Mouse (Mus musculus) forebrain, embryonic 11.5 days (tissue): Measurements from ENCODE around the gene Slc26a3. TPM values are rescaled to one million over a fixed set of nuclear protein-coding genes. Genes with fewer than 3 reads are reported as not detected.
A peak's percentile ranks its signal among the peaks of the same experiment; 100 is the strongest.

Experiments used
- ATAC-seq: fragments of 200-750 bp; cut with Nextera tagmentation; replicated peaks from 2 replicates; pipeline ENCODE4 v1.8.0; 2017; ENCODE audit warnings: moderate TSS enrichment; ENCODE audit not compliant: low FRiP score
- DNase-seq: peaks from one replicate; pipeline ENCODE4 v3.0.0-alpha.2; 2017; ENCODE audit warnings: low spot score
- H3K27ac ChIP-seq: fragments of 300-500 bp; sonication (generic); 2 replicates; pipeline ENCODE4 v1.5.1; 2014; ENCODE audit warnings: low read depth, low read length
- H3K27me3 ChIP-seq: fragments of 300-500 bp; sonication (generic); 2 replicates; pipeline ENCODE4 v1.6.1; 2014; ENCODE audit warnings: mild to moderate bottlenecking, low read length, mixed read lengths; ENCODE audit not compliant: control insufficient read depth, insufficient read depth
- H3K36me3 ChIP-seq: fragments of 300-500 bp; sonication (generic); 2 replicates; pipeline ENCODE4 v1.6.1; 2014; ENCODE audit warnings: mild to moderate bottlenecking, low read length, moderate library complexity, mixed read lengths; ENCODE audit not compliant: control insufficient read depth, insufficient read depth
- H3K4me1 ChIP-seq: fragments of 300-500 bp; sonication (generic); replicated peaks from 2 replicates; pipeline ENCODE4 v1.6.1; 2014; ENCODE audit warnings: low read length, mixed read lengths; ENCODE audit not compliant: control insufficient read depth, insufficient read depth
- H3K4me2 ChIP-seq: fragments of 300-500 bp; sonication (generic); 2 replicates; pipeline ENCODE4 v1.6.1; 2014; ENCODE audit warnings: low read depth, mild to moderate bottlenecking, low read length, moderate library complexity, mixed read lengths; ENCODE audit not compliant: severe bottlenecking
- H3K4me3 ChIP-seq: fragments of 300-500 bp; sonication (generic); 2 replicates; pipeline ENCODE4 v1.5.1; 2014; ENCODE audit warnings: low read depth, low read length
- H3K9ac ChIP-seq: fragments of 300-500 bp; sonication (generic); 2 replicates; pipeline ENCODE4 v1.6.1; 2014; ENCODE audit warnings: low read length
- H3K9me3 ChIP-seq: fragments of 300-500 bp; sonication (generic); 2 replicates; pipeline ENCODE4 v1.6.1; 2016; ENCODE audit warnings: low read length, mixed read lengths; ENCODE audit not compliant: control insufficient read depth
- WGBS: fragments of 180-500 bp; shearing (Covaris S2); extraction: QIAGEN DNeasy Blood & Tissue Kit; methylation state at CpG from one replicate; pipeline ENCODE4 v1.1.7; 2014; 5-methylcytosine and 5-hydroxymethylcytosine counted together
- polyA plus RNA-seq: library from polyadenylated mRNA; unstranded; fragments of >200 nt; fragmentation: Nextera tagmentation; extraction: Ambion mirVana; gene quantifications from 2 replicates; pipeline ENCODE4 v1.2.1, GENCODE M21; 2014

The Slc26a3 gene
- polyA plus RNA-seq = not detected in 2 replicates

DNA sequence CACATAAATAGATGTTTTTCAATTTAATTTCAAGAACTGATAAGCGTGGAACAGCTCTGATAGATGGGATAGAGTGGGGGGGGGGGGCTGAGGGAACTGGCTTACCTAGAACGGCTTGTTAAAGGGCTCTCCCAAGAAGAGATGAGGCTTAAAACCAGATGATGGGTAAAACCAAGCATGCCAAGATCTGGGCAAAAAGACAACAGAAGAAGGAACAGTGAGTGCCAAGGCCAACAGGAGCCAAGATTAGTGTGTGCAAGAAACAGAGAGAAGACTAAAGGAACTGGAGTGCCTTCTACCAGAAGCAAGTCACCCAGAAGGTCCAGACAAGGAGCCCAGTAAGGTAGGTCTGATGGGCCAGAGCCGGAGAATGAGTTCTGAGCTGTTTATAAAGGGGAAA is at the start of gene Slc26a3:
TSS of gene Slc26a3 (plus strand) at position 301 of the 400 bp plus-strand sequence.
- no peaks in the 10 kb centered on the region for H3K9me3 ChIP-seq
- no peak within 1 kb of the TSS for H3K4me3 ChIP-seq
- no peak for DNase-seq
- no peaks in the 10 kb centered on the region for H3K4me1 ChIP-seq
- H3K36me3 ChIP-seq = no peaks in the 10 kb centered on the region
- no peak within 1 kb of the TSS for H3K27ac ChIP-seq
- H3K9ac ChIP-seq = no peak within 1 kb of the TSS
- no peak for ATAC-seq
- WGBS = 89% methylated on average over 3 of the region's 3 CpGs
- no peaks in the 10 kb centered on the region for H3K27me3 ChIP-seq
- no peak within 1 kb of the TSS for H3K4me2 ChIP-seq

DNA sequence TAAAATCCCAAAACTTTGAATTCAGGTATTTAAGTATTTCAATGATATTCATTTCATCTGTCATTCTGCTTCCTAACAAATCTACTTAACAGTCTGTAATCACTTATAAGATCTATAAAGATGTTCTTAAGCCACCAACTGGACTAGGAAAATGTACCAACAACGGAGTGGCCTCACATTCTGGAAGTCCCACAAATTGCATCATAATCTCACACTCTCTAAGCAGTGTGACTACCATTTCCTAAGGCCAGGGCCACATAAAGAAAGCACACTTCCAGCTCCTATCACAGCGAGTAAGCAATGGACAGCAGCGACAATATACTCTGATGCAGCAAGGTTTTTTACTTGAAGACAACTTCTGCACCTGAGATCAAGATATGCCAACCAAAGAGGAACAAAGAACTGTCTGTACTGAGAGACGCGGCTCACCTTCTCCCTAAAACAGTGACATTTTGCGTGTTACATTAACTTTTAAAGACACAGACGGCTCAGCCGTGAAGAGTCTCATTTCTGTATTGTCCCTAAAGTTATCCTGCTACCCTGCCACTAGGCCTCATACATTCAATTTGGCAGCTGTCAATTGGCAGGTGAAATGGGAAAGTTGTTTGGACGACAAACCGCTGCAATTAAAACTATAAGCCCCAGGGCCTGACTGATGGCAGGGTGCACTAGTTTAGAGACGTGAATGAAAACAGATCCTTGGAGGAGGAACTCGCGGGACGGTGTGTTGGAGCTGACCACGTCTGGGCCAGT is 40.3 kb upstream of the Slc26a3 start:
- peak overlapping the region; percentile 85 for H3K4me3 ChIP-seq
- no peaks in the 10 kb centered on the region for H3K9me3 ChIP-seq
- no peaks in the 10 kb centered on the region for H3K36me3 ChIP-seq
- no peak overlapping the region for H3K27ac ChIP-seq
- ATAC-seq (no peak), DNase-seq (no peak)
- H3K9ac ChIP-seq = peak overlapping the region; percentile 85
- 32% methylated on average over 15 of the region's 15 CpGs for WGBS
- no peaks in the 10 kb centered on the region; the same call in 1 of the 2 replicates for H3K4me1 ChIP-seq
- H3K4me2 ChIP-seq = peak overlapping the region; percentile 71
- H3K27me3 ChIP-seq = no peaks in the 10 kb centered on the region

DNA sequence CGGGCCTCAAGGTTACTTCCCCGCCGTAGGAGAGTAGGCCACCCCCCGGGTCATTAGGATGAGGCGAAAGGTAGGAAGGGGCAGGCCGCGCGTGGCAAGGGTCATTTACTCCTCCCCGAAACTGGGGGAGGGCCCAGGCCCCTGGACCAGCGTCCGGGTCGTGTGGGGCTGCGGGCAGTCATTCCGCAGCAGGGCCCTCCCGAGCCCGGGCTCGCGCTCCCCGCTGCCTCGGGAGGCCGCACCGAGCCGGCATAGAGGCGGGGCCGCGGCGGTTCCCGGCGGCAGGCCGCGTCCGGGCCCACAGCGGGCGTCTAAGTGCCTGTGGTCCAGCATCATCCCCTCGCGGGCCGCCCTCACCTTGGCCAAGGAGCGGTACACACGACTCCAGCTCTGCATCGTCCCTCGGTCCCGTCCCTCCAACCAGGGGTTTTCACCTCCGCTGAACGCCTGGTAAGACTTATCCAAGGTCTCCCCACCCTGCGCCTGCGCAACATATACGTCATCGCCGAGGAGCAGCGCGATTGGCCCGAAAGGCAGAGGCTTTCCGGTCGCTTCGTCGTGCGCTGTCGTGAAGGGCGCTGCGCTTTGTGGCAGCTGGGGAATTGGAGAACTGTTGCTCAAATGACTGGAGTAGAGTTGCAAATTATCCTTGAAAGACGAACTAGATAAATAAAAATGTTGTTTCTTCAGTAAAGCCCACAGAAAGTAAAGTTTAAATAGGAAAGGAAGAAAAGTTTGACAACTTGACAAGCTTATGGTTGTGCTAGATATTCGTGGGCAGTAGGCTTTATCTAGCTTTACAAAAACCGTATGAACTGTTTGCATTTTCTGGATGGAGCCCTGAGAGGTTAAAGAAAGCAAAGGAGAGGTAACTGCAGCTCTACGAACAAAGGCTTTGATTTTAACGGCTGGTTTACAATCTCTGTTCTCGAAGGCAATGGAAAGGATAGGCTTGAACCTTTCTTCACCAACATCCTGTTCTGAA is 39.4 kb upstream of the Slc26a3 start, which contains the start of gene Dld:
TSS of gene Dld (minus strand) at position 510 of the 985 bp plus-strand sequence.
- Histone ChIP-seq H3K4me2 (peak within 1 kb of the TSS; percentile 71), H3K27ac (peak within 1 kb of the TSS; percentile 38; the same call in 1 of the 2 replicates), H3K4me1 (no peaks in the 10 kb centered on the region; the same call in 1 of the 2 replicates), H3K9ac (peak within 1 kb of the TSS; percentile 85), H3K36me3 (no peaks in the 10 kb centered on the region), H3K4me3 (peak within 1 kb of the TSS; percentile 85), H3K9me3 (no peaks in the 10 kb centered on the region), H3K27me3 (no peaks in the 10 kb centered on the region)
- DNase-seq = peak; percentile 95
- 6% methylated on average over 64 of the region's 66 CpGs for WGBS
- peak; percentile 100 for ATAC-seq

DNA sequence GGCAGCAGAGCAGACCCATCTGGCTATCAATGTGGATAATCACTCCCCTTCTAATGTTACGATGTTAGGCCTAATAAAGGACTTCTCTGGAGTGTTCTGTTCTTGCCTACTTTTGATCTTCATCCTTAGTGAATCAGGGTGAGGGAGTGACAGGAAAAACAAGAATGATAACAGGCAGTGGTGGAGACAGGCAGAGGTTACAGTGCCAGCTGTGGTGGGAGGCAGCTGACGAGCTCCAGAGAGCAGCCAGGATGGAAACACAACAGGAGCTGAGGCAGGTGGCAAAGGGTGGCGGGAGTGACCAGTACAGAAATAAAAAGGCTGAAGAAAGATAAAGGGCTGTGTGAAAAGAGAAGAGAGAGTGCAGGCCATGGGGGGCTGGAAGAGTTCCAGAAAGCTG is 24.2 kb upstream of the Slc26a3 start:
- H3K27ac ChIP-seq = no peak overlapping the region
- H3K4me2 ChIP-seq = no peak overlapping the region
- no peaks in the 10 kb centered on the region for H3K27me3 ChIP-seq
- H3K4me1 ChIP-seq = no peaks in the 10 kb centered on the region
- DNase-seq = no peak
- no peak overlapping the region for H3K4me3 ChIP-seq
- no peak for ATAC-seq
- 72% methylated on average over 3 of the region's 3 CpGs for WGBS
- no peaks in the 10 kb centered on the region for H3K9me3 ChIP-seq
- no peak overlapping the region for H3K9ac ChIP-seq
- H3K36me3 ChIP-seq = no peaks in the 10 kb centered on the region

DNA sequence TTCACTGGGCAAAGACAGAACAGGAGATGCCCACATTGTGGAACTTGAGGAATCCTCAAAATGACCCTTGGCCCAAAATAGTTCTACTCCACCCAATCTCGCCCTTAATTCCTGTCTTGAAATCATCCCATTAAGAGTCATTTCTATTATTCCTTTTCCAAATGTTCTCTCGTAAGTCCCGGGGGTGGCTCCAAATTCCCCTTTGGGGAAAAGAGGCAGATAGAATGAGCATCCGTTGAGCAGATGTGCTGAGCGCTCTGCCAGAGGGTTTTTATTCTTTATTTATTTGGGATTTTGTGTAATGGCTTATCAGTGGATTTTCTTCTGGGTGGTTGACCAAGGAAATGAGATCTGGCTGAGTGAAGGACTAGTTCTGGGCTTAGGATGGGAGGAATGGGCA is 22.9 kb upstream of the Slc26a3 start:
- no peaks in the 10 kb centered on the region for H3K9me3 ChIP-seq
- WGBS = 83% methylated on average over 5 of the region's 5 CpGs
- no peaks in the 10 kb centered on the region for H3K27me3 ChIP-seq
- no peak overlapping the region for H3K9ac ChIP-seq
- no peaks in the 10 kb centered on the region for H3K36me3 ChIP-seq
- no peak overlapping the region for H3K4me2 ChIP-seq
- no peak overlapping the region for H3K4me3 ChIP-seq
- H3K4me1 ChIP-seq = no peaks in the 10 kb centered on the region
- DNase-seq (no peak), ATAC-seq (no peak)
- no peak overlapping the region for H3K27ac ChIP-seq

DNA sequence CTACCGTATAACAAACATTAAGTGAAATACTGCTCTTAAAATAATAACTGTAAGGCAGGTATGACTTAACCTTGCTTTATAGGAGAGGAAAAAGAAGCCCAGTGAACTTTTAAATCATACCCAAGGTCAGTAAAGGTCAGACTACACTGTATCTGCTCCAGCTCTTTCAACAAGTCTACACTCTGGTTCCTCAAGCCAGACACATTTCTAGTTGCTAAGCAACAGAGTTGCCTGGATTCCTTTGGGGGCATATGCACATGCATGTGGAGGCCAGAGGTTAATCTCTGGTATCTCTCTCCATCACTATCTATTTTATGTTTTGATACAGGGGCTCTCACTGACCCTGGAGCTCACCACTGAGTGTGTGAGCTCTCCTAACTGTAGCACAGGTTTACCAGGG is 21.6 kb upstream of the Slc26a3 start:
- no peaks in the 10 kb centered on the region for H3K36me3 ChIP-seq
- 97% methylated on average over 1 of the region's 1 CpGs for WGBS
- ATAC-seq = no peak
- H3K4me3 ChIP-seq = no peak overlapping the region
- H3K27ac ChIP-seq = no peak overlapping the region
- H3K27me3 ChIP-seq = no peaks in the 10 kb centered on the region
- DNase-seq = no peak
- H3K4me1 ChIP-seq = no peaks in the 10 kb centered on the region
- H3K4me2 ChIP-seq = no peak overlapping the region
- no peak overlapping the region for H3K9ac ChIP-seq
- H3K9me3 ChIP-seq = no peaks in the 10 kb centered on the region

DNA sequence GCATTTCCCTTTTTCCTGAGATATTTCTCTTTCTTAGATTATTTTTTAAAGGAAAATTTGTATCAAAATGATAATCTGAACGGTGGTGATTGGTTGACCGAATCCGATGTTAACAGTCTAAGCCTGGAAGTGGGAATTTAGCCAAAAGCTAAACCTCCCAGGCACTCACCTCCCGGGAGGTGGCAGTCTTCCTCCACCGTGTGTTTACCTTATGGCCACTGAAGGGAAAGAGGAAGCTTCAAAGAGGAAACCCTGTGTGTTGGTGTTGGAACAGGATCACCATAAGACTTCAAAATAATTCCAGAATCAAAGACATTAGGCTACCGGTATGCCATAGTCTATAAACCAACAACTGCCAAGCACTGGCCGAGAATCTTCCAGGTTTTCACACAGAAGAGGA is 21.0 kb upstream of the Slc26a3 start:
- 85% methylated on average over 7 of the region's 7 CpGs for WGBS
- H3K36me3 ChIP-seq = no peaks in the 10 kb centered on the region
- no peaks in the 10 kb centered on the region for H3K27me3 ChIP-seq
- H3K9ac ChIP-seq = no peak overlapping the region
- H3K27ac ChIP-seq = no peak overlapping the region
- DNase-seq (no peak), ATAC-seq (no peak)
- H3K4me3 ChIP-seq = no peak overlapping the region
- no peaks in the 10 kb centered on the region for H3K9me3 ChIP-seq
- H3K4me1 ChIP-seq = no peaks in the 10 kb centered on the region
- no peak overlapping the region for H3K4me2 ChIP-seq

DNA sequence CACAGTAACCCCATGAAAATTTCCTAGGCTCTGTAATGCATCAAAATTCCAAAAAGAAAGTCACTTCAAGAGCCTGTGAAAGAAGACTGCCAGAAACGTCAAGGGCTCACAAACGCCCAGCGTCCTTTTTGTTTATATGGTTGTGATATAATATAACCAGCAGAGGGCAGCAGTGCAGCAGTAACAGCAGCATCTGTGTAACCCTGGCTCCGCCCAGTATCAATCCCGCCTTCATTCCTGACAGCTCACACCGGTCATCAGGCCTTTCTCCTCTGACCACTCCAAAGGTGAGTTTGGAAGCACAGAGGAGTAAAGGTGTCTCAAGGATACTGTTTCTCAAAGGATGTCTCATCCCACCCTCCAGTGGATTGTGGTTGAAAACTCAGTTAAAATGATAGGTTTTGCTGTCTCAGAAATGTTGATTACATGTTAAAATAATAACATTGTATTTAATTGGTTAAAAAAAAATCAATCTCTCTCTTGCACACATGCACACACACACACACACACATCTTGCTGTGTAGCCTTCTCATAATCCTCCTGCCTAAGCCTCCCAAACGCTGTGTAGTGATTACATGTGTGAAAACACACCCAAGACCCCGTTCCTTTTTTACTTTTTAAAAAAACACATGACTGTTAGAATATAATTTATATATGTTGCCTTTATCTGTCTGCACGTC is 15.9 kb upstream of the Slc26a3 start:
- H3K27me3 ChIP-seq = no peaks in the 10 kb centered on the region
- no peaks in the 10 kb centered on the region for H3K9me3 ChIP-seq
- H3K9ac ChIP-seq = no peak overlapping the region
- DNase-seq = peak; percentile 78
- no peaks in the 10 kb centered on the region for H3K4me1 ChIP-seq
- WGBS = 35% methylated on average over 9 of the region's 9 CpGs
- H3K36me3 ChIP-seq = no peaks in the 10 kb centered on the region
- H3K4me2 ChIP-seq = no peak overlapping the region
- H3K4me3 ChIP-seq = no peak overlapping the region
- peak; percentile 78 for ATAC-seq
- H3K27ac ChIP-seq = no peak overlapping the region
